Mouse (Mus musculus) thymus, postnatal 4 days (tissue): ENCODE measurements around the gene Mettl8.

Experiments
- DNase-seq: peaks from one replicate; pipeline ENCODE4 v3.0.0; 2021

Gene Mettl8

GRCm38 (mm10) chr2:71055300-71056114, at the start of gene Mettl8, which contains the start of gene Dcaf17:
Mettl8 (minus strand) TSS chr2:71055583.
Dcaf17 (plus strand) TSS chr2:71055328.
- peak; percentile 98 for DNase-seq

- DNase-seq, result no peak
Measured at GRCm38 (mm10) chr2:71104696-71105095, 49.3 kb upstream of the Mettl8 start.

DNA sequence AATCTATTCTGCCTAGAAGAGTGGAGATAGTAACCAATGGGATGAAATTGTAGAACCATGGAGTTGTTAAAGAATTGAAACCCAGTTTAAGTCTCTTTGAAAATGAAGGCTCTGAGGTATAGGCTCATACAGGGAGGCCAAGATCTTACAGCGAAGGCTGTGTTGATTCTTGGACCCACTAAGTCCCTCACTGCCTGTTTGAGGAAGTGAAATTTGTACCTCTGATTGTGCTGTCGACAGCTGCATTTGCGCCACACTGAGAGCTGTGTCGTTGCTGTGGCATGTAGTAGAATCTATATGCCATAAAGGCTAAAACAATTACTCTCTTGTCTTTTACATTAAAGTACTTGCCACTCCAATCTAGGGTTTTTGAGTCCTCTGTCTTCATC, 47.9 kb upstream of the Mettl8 start:
- no peak for DNase-seq

DNA sequence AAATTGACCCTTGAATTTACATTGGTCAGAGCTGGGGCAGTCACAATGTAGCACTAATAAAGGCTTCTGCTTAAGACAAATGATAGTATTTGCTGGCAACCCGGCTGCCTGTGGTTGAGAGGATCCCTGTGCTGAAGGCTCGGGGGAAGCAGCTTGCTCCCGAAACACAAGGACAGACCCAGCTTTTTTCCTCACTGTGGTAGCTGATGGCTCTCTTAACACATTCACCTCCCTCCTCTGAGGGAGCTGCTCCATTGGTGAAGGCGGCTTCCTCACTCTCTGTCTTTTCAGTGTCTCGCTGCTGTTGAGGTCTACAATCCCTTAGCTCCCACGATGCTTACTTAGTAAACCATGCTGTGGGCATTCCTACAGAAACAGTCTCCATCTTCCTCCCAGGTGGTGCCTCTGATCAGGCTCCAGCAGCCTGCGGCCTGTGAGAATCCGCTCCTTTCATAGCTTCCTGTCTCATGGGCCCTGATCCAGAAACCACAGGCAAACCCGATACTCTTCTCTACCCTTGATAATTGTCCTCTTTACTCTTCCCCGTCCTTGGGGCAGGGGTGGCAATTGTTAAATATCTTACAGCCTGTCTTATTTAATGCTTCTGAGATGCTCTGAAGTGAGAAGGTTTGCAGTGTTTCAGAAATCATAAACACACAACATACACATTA, 47.4 kb upstream of the Mettl8 start:
- no peak for DNase-seq

DNA sequence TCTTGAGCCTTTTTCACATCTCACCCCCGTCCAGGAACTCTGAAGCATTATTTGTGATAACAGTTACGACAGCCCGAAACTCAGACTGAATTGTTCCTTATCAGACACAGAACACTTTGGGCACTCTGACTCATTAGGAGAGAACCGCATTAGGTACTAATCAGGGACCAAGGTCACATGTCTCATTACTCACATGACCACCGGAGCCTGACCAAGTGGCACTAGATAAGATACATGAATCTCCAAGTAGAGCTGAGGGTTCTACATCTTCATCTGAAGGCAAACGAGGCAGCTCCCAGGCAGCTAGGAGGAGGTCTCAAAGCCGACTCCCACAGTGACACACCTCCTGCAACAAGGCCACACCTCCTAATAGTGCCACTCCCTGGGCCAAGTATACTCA, 40.8 kb upstream of the Mettl8 start:
- DNase-seq, result no peak

- DNase-seq, result peak; percentile 76
Measured at GRCm38 (mm10) chr2:71090660-71091445, 35.5 kb upstream of the Mettl8 start.

GRCm38 (mm10) chr2:71089766-71090165, 34.4 kb upstream of the Mettl8 start:
- no peak for DNase-seq

GRCm38 (mm10) chr2:71083454-71084193, 28.2 kb upstream of the Mettl8 start:
- DNase-seq, result no peak

DNA sequence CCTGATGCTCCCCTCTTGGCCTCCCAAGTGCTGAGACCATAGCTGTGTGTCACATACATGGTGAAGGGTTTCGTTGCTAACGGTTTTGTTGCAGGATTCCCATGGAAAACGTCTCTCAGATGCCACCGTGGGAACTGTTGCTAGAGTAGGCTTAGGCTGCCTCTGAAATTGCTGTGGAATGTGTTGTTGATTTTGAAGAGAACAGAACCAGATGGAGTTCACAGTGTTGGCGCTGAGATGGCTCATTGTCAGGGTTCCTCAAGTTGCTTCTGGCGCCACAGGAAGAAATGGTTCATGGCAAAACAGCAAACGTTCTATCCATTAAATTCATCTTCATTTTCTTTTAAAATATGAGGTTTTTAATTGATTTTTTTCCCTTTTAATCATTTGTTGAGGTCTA, 27.0 kb upstream of the Mettl8 start:
- DNase-seq, result no peak

DNA sequence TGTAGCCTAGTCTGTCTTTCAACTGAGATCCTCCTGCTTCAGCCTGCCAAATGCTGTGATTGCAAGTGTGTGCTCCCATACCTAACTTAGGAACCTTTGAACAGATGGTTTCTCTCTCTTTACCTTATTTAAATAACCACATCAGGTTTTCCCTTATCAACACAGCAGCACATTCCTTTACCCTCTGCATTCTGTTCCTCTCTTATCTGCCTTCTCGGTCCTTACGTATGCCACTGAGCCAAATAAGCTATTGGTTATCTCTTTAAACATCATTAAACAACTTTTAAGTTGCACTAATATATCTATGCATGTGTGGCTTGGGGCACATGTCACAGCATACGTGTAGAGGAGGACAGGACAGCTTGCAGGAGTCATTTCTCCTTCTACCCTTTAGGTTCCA, 18.4 kb upstream of the Mettl8 start:
- DNase-seq, result no peak

- no peak for DNase-seq
Measured at GRCm38 (mm10) chr2:71073330-71073729, 17.9 kb upstream of the Mettl8 start.

DNA sequence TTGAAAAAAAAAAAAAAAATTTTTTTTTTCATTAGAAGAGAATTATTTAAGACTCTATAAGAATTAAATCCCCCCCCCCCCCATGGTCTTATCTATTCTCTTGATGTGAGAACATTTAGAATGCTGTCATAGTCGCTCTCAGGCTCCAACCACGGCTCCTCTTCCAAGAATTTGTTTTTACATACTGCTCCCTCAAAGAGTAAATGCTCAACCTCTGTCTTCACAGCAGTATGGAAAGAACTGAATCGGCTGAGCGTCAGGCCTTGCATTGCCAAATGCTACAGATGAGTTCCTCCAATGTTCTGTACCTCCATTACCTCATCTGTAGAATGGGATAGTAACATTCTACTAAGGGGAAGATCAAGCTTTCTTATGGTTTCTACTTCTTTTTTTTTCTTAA, 16.2 kb upstream of the Mettl8 start:
- DNase-seq, result no peak

- no peak for DNase-seq
Measured at GRCm38 (mm10) chr2:71056115-71056835, 892 bp upstream of the Mettl8 start.

DNA sequence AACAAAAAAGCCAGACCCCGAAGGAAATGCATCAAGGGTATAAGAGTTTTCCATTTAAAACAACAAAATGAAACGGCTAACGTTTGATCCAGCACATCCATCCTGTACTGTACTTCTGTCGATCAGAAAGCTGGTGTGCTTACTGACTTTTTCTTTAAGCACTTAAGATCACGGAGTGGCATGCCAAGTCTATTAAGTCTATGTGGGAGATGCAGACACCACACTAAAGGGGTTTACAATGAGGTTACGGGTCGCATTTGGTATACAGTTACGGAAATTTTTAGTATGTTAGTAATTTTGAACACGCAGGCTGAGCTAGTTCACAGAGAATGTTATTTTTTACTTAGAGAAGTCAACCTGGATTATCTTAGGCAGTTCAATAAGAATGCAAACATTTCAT, 667 bp downstream of the Mettl8 start:
- DNase-seq, result no peak

DNA sequence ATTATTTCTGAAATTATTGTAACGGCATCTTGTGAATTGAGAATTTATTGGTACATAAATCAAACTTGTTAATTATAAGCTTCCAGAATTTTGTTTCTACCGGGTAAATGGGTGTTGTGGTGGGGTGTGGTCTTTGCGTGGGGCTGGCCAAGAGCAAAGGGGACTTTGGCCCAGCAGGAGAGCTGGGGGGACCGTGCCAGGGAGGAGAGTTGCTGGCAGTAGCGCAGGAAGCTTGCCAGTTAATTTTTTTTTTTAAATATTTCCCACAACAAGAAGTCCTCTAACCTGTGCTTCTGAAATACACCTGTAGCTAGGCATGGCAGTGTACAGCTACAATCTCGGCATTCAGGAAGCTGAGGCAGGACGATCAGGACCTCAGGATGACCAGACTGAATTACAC, 4.9 kb downstream of the Mettl8 start:
- DNase-seq, result no peak

DNA sequence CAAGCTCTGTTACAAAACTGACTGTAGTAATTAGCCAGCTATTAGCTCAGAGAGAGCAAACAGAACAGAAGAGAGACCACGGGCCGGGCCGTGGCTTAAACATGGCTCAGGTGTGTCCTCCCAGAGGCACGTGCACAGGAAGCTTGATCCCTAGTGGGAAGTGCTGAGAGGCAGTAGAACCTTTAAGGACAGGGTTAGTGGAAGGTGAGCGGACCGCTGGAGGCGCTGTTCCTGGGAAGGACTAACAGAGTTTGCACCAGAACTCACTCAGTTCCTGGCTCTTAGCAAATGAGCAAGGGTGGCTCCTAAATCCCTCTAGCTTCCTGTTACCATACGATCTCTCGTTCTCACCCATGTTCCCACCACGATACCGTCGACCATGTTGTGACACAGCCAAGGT, 6.5 kb downstream of the Mettl8 start:
- DNase-seq, result peak; percentile 48

DNA sequence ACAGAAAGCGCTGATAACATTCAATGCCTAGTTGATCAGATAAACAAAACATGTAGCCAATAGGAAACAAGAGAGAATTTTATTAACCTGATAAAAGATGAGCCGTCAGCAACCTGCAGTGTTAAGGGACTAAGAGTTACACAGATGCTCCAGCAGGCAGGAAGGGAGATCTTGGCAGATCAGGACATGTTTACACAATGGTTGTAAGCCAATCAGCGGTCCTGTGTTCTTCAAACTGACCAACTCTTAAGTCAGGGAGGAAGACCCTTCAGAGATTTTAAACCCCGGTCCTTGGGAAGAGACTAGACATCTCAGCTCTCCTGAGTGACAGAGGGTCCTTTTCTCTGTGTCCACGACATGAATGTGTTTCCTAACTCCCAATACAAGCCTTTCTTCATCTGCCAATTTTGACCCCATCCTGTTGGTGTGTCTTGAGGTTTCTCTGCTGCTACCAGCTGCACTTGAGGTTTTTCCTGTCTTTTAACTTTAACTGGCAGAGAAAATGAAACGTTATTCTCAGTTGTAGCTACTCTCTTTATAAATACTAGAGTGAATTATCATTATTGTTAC, 8.5 kb downstream of the Mettl8 start:
- DNase-seq, result peak; percentile 38

- DNase-seq, result no peak
Measured at GRCm38 (mm10) chr2:71046151-71046550, 9.2 kb downstream of the Mettl8 start.

DNA sequence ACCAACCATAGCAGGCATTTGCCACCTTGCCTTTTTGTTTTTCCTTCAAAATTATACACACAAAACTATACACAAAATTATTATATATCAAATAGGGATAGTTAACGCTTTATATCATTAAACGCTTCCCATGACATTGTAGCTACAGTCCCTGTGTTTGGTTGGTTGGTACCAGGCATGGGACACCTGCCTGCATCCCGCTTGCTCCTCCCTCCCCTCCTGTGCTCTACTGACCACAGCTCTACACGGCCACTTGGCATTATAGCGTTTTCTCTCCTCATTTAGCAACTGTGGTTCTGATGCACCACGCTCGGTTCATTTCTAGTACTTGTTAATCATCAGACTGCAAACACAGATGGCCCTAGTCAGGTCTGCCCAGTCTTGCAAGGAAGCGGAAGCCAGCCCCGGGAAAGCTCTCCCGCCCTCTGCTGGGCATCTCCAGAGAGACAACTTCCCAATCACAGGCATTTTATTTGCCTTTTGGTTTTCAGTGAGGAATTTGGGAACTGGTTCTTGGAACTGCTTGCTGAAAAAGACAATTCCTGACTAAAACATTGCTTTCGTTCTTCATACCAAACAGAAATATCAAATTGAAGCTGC, 15.8 kb downstream of the Mettl8 start:
- peak; percentile 74 for DNase-seq

GRCm38 (mm10) chr2:71037447-71037846, 17.9 kb downstream of the Mettl8 start:
- DNase-seq, result no peak

DNA sequence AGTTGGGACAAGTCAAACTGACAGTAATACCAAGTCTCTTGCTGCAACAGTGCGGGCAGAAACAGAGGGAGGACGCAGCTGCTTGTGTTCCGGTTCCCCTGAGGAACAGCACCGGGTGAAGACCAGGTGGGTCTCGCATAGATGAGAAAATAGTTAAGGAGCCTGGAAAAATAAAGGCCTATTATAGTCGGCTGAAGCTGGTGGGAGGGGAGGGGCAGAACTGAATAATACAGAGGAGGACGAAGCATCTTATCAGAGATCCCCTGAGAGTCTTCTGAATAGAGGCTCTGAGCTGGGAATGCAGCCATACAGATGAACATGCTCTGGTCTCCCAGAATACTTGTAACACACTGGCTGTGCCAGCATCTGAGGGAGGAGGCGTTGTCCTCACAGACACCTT, 21.4 kb downstream of the Mettl8 start:
- DNase-seq, result no peak
